Mouse (Mus musculus): ENCODE data around the gene Egfl7.

The Egfl7 gene

GRCm38 (mm10) chr2:26566221-26566620 is 13.6 kb upstream of the Egfl7 start:
- peak in 1 of 2 experiments; percentile 66 for DNase-seq (ENCODE audit: low spot score in 2 of 2)

DNA sequence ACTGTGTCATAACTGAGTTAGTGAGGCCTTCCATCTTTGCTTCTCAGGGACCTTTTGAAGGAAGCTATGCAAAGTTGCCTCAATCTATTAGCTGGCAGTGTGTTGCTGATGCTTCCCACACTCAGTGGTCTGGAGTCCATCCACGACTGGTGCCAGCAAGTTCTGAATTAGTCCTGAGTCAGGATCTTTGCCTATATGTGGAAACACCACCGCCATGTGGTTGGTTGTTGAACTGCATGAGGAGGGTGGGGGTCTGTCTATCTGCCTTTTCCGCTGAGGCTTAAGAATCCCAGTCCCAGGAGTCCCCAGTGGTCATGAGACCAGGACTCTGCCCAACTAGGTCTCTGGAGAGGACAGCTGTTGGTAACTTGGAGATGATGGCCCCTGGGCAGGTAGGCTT is 9.8 kb upstream of the Egfl7 start:
- DNase-seq (ENCODE audit: low spot score in 2 of 2) = peak; percentile 50 to 78

GRCm38 (mm10) chr2:26571400-26571799 is 8.4 kb upstream of the Egfl7 start:
- DNase-seq (ENCODE audit: low spot score in 2 of 2) = no peak

GRCm38 (mm10) chr2:26571826-26572225 is 8.0 kb upstream of the Egfl7 start:
- no peak for DNase-seq (ENCODE audit: low spot score in 2 of 2)

DNA sequence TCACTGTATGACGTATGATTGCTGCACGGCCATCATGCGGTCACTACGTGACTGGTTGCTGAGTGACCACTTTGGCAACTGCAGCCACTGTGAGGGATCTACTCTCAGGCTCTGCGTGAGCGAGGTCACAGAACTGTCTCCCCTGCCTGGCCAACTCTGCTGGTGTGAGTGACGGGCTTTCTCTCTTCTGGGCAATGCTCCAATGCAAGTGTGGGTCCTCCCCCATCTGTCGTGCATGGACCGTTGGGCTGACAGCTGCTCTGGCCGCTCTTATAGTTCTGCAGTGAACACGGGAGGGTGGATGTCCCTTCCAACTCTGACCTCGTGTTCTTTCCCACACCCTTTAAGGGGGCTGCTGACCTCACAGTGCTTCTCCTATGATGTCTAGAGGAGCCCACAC is 6.4 kb upstream of the Egfl7 start:
- DNase-seq (ENCODE audit: low spot score in 2 of 2) = peak in 1 of 2 experiments; percentile 27

- no peak for DNase-seq (ENCODE audit: low spot score in 2 of 2)
These were observed 6.0 kb upstream of the Egfl7 start for GRCm38 (mm10) chr2:26573807-26574206.

GRCm38 (mm10) chr2:26574862-26575261 is 5.0 kb upstream of the Egfl7 start:
- DNase-seq (ENCODE audit: low spot score in 2 of 2) = no peak

GRCm38 (mm10) chr2:26575378-26575777 is 4.4 kb upstream of the Egfl7 start:
- DNase-seq (ENCODE audit: low spot score in 2 of 2) = no peak

GRCm38 (mm10) chr2:26575865-26576264 is 3.9 kb upstream of the Egfl7 start:
- DNase-seq (ENCODE audit: low spot score in 2 of 2) = no peak

- no peak for DNase-seq (ENCODE audit: low spot score in 2 of 2)
These were observed 3.4 kb upstream of the Egfl7 start for GRCm38 (mm10) chr2:26576462-26576861.

- no peak for DNase-seq (ENCODE audit: low spot score in 2 of 2)
These were observed 1.4 kb upstream of the Egfl7 start for GRCm38 (mm10) chr2:26578369-26578768.

GRCm38 (mm10) chr2:26580751-26581150 is 937 bp downstream of the Egfl7 start:
- DNase-seq (ENCODE audit: low spot score in 2 of 2) = no peak

DNA sequence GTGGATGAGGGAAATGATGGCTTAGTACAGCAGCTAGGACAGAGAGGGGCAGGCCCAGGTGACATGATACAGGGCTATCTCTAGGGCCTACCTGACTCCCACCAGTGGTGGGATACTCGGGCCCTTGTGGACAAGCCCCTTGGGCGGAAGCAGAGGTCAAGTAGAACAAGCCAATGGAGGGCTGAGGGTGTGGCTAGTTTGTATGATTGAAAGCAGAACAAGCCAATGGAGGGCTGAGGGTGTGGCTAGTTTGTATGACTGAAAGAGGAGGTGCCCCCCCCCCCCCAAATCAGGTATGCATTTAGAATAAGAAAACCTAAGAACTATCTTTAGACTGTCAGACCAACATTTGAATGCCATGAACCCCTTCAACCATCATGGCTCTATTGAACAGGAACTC is 2.4 kb downstream of the Egfl7 start:
- no peak for DNase-seq (ENCODE audit: low spot score in 2 of 2)

DNA sequence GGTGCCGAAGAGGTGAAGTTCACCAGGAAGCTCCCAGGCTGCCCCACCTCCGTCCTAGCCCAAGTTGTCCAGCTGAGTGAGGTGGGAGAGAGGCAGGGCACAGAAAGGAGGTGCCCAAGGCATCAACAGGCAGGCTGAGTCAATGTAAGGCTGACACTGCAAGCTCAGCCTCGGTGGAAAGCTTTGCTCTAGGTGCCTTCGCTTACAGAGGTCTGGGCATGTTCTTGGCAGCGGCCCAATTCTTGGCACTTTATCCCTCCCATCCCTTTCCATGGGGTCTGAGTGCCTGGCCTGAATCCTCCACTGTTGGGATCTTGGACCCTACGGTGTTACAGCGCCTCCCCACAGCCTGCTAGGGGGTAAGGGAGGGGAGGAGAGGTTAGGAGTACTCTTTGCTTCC is 2.9 kb downstream of the Egfl7 start:
- no peak for DNase-seq (ENCODE audit: low spot score in 2 of 2)

DNA sequence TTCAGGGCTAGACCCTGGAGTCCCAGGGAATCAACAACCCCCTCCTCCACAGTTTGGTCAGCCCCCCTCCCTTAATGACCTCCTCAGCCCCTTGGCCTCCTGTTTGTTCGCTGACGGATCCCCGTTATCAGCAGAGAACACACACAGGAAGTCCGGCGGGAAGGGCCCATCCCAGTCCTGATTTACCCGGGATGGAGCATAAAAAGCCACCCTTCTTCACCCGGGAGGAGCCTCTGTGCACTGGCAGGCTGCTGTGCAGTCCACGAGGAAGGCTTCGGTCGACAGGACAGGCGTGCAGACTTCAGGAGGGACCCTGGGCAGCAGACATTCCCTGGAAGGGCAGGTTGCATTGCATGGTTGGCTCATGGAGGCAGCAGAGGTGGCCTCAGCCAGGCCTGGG is 3.8 kb downstream of the Egfl7 start:
- no peak for DNase-seq (ENCODE audit: low spot score in 2 of 2)

DNA sequence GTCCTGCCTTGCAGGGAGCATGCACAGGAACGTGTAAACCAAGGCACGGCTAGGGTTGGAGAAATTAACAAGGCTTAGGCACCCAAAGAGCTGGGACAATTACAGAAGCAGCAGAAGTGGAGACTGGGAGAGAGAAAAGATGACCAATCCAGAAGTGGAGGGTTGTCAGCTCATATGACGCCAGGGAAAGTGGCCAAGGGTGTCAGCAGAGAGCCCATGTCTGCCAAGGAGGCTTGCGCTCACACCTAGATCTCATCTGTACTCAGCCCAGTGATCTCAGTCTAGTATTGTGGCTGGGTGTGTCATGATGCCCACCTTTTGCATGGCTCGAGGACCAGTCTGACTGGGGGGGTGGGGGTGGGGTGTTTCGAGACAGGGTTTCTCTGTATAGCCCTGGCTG is 5.9 kb downstream of the Egfl7 start:
- DNase-seq (ENCODE audit: low spot score in 2 of 2) = no peak

DNA sequence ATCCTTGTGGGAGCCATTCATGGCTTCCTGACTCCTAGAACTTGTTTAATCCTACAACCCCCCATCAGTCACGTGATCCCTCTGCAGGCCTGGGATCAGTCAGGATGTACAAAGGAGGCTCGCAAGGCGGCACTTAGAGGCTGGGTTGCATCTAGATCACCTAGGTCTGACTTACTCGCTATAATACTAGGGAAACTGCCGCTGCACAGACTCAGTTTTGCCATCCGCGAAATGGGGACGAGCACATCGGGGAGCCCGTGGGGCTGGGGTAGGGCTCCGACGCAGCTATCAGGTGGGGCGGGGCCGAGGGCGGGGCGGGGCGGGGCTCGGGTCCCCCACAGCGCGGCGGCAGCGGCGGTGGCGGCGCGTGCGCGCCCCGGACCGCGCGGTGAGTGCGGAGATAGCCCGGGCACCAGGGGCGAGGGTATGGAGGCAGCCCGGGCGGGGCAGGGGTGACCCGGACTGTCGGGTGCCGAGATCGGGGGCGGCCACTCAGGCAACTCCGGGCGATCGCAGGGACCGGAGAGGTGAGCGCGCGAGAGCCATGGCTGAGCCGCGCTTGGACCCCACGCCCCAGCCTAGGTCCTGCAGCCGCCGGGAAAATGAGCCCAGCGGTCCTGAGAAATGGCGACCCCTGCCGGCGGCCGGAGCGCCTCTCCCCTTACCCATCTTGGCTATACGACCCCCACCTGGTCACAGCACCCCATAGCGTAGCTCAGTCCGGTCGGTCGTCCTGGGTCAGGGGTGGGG is 6.7 kb downstream of the Egfl7 start, which contains the start of gene Gm20532:
TSS of gene Gm20532 (plus strand) at position 346 of the 750 bp plus-strand sequence.
- peak; percentile 59 to 84 for DNase-seq (ENCODE audit: low spot score in 2 of 2)

- no peak for DNase-seq (ENCODE audit: low spot score in 2 of 2)
These were observed 7.2 kb downstream of the Egfl7 start for GRCm38 (mm10) chr2:26587044-26587405.

GRCm38 (mm10) chr2:26588573-26588972 is 8.8 kb downstream of the Egfl7 start:
- no peak for DNase-seq (ENCODE audit: low spot score in 2 of 2)

- no peak for DNase-seq (ENCODE audit: low spot score in 2 of 2)
These were observed 9.5 kb downstream of the Egfl7 start for GRCm38 (mm10) chr2:26589284-26589683.

GRCm38 (mm10) chr2:26590282-26590681 is 10.5 kb downstream of the Egfl7 start:
- no peak for DNase-seq (ENCODE audit: low spot score in 2 of 2)

DNA sequence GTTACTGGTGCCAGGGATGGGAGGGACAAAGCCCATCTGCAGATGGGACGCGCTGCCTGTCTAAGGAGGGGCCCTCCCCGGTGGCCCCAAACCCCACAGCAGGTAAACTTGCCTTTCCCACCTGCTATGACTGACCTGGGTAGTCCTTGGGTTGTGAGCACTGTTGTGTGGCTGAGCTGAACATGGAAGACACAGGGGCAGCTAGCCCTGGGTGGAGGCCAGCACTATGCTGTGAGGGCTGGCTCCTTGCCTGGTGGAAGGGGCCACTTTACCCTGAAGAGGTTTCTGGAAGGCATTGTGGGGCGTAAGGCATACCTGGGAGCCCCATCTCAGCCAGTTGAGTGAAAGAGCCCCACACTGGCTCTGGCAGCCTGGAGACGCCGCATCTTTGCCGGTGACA is 11.1 kb downstream of the Egfl7 start:
- no peak for DNase-seq (ENCODE audit: low spot score in 2 of 2)

GRCm38 (mm10) chr2:26591416-26591815 is 11.6 kb downstream of the Egfl7 start:
- no peak for DNase-seq (ENCODE audit: low spot score in 2 of 2)
